ENCODE assay signal across 8 mouse cellular contexts in the genomic region with DNA sequence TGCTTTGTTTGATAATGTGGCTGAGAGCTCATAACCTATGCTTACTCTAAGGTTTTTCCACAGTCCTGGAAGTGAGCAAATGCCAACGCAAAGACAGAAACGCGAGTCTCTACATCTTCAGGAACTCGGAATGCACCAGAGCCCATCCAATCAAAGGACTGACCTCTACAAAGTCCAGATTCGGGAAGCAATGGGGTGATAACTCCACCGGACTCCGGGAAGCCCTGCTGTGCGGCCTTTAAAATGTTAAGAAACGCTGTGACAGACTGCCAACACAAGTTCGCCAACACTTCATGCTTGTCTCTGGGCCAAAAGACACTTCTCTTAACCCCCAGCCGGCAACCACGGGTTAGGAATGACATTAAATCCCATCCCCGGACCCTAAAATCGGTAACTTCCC. TPM values are rescaled to one million over a fixed set of nuclear protein-coding genes. Genes with fewer than 3 reads are reported as not detected.
A peak's percentile ranks its signal among the peaks of the same experiment; 100 is the strongest.
DNase-seq lines count a peak whose midpoint lies in the region; ATAC-seq and TF ChIP-seq lines count a peak whose summit lies in the region.

No protein-coding gene starts in this region.

- H3K36me3 ChIP-seq in heart, embryonic 14.5 days (ENCODE audit: control insufficient read depth, insufficient read depth, low read length) = no peaks in the 10 kb centered on the region
- H3K36me3 ChIP-seq in lung, embryonic 16.5 days (ENCODE audit: control insufficient read depth, insufficient read depth, low read length) = no peaks in the 10 kb centered on the region
- no peaks in the 10 kb centered on the region for H3K36me3 ChIP-seq in stomach, postnatal 0 days (ENCODE audit: control insufficient read depth, insufficient read depth, low read length)

- no peak for TF ChIP-seq EP300 in stomach, postnatal 0 days (optimal IDR thresholded peaks at IDR 0.05)

- ATAC-seq in heart, embryonic 14.5 days (ENCODE audit: insufficient number of reproducible peaks, insufficient read depth, low FRiP score, low read depth) = no peak
- peak; percentile 48 for ATAC-seq in lung, embryonic 16.5 days (ENCODE audit: low read depth)
- no peak for ATAC-seq in stomach, postnatal 0 days (ENCODE audit: low FRiP score, low TSS enrichment)
- ATAC-seq in cerebellum, adult (ENCODE audit: insufficient number of reproducible peaks, low FRiP score, low TSS enrichment) = no peak

- no peak for TF ChIP-seq POLR2A in embryonic fibroblast, embryonic 13.5 days (IDR thresholded peaks at IDR 0.05; ENCODE audit: low read depth, low read length)

- no peaks in the 10 kb centered on the region for H3K9me3 ChIP-seq in heart, embryonic 14.5 days (ENCODE audit: control insufficient read depth, low read length)
- H3K9me3 ChIP-seq in lung, embryonic 16.5 days (ENCODE audit: control insufficient read depth, low read length) = no peaks in the 10 kb centered on the region
- H3K9me3 ChIP-seq in stomach, postnatal 0 days (ENCODE audit: control insufficient read depth, low read length) = no peaks in the 10 kb centered on the region

- H3K9ac ChIP-seq in heart, embryonic 14.5 days (ENCODE audit: low read length) = peak overlapping the region; percentile 61
- H3K9ac ChIP-seq in lung, embryonic 16.5 days (ENCODE audit: low read length) = peak overlapping the region; percentile 78
- peak overlapping the region; percentile 66 for H3K9ac ChIP-seq in stomach, postnatal 0 days (ENCODE audit: low read length)

- H3K4me3 ChIP-seq in heart, embryonic 14.5 days (ENCODE audit: control insufficient read depth in 1 of 2, insufficient read depth in 1 of 2, low read depth in 1 of 2, low read length in 2 of 2) = peak overlapping the region; percentile 52 to 53
- H3K4me3 ChIP-seq in embryonic fibroblast, embryonic 13.5 days (ENCODE audit: insufficient read depth, low read length) = peak overlapping the region; percentile 42
- peak overlapping the region; percentile 78 for H3K4me3 ChIP-seq in lung, embryonic 16.5 days (ENCODE audit: low read length)
- H3K4me3 ChIP-seq in stomach, postnatal 0 days (ENCODE audit: low read depth, low read length) = peak overlapping the region; percentile 65

- no peak for DNase-seq in heart, postnatal 14 days
- DNase-seq in kidney, adult 18-20 months = peak; percentile 17
- no peak for DNase-seq in stomach, postnatal 0 days (ENCODE audit: low spot score)
- no peak for DNase-seq in thymus, postnatal 36 days

- 1% methylated on average over 14 of the region's 14 CpGs for WGBS in heart, embryonic 14.5 days
- WGBS in lung, embryonic 16.5 days = 1% methylated on average over 14 of the region's 14 CpGs
- 2% methylated on average over 14 of the region's 14 CpGs for WGBS in stomach, postnatal 0 days

- intact Hi-C loops in heart, postnatal 14 days (cut with DNase I) = no loop called here

- H3K27ac ChIP-seq in heart, embryonic 14.5 days (replicated peaks in 1 of 2; ENCODE audit: control insufficient read depth in 1 of 2, insufficient read depth in 1 of 2, low read depth in 2 of 2, low read length in 2 of 2) = no peak overlapping the region
- no peak overlapping the region for H3K27ac ChIP-seq in embryonic fibroblast, embryonic 13.5 days (ENCODE audit: insufficient read depth, low read length)
- peak overlapping the region; percentile 26; the same call in 1 of the 2 replicates for H3K27ac ChIP-seq in lung, embryonic 16.5 days (ENCODE audit: low read length)
- 0 out of 2 replicates have a peak overlapping the region, but pooled peaks have one; percentile 25 for H3K27ac ChIP-seq in stomach, postnatal 0 days (replicated peaks)

- TF ChIP-seq CTCF in embryonic fibroblast, embryonic 13.5 days (IDR thresholded peaks at IDR 0.05; ENCODE audit: borderline replicate concordance, insufficient read depth, low read length) = no peak
- TF ChIP-seq CTCF in stomach, postnatal 0 days (IDR thresholded peaks at IDR 0.05; ENCODE audit: low read depth) = no peak

- peak overlapping the region; percentile 99 for H3K4me2 ChIP-seq in heart, embryonic 14.5 days (ENCODE audit: low read length)
- peak overlapping the region; percentile 95 for H3K4me2 ChIP-seq in lung, embryonic 16.5 days (ENCODE audit: low read depth, low read length)
- peak overlapping the region; percentile 97 for H3K4me2 ChIP-seq in stomach, postnatal 0 days (replicated peaks; ENCODE audit: low read depth)

- H3K4me1 ChIP-seq in heart, embryonic 14.5 days (ENCODE audit: control insufficient read depth in 2 of 2, insufficient read depth in 2 of 2, low read length in 2 of 2) = peaks cover 5 to 7% of the 10 kb centered on the region in 2 experiments; a peak in 3 of 4 replicates
- no peaks in the 10 kb centered on the region for H3K4me1 ChIP-seq in embryonic fibroblast, embryonic 13.5 days (ENCODE audit: control insufficient read depth, insufficient read depth, low read length)
- H3K4me1 ChIP-seq in lung, embryonic 16.5 days (replicated peaks; ENCODE audit: control insufficient read depth, insufficient read depth, low read length) = no peaks in the 10 kb centered on the region; the same call in 1 of the 2 replicates
- 0 out of 2 replicates have a peak, but pooled peaks cover 3% of the 10 kb centered on the region for H3K4me1 ChIP-seq in stomach, postnatal 0 days (replicated peaks; ENCODE audit: control insufficient read depth, insufficient read depth)

- H3K27me3 ChIP-seq in heart, embryonic 14.5 days (ENCODE audit: control insufficient read depth, insufficient read depth, low read length) = 0 out of 2 replicates have a peak, but pooled peaks cover 2% of the 10 kb centered on the region
- no peaks in the 10 kb centered on the region for H3K27me3 ChIP-seq in lung, embryonic 16.5 days (ENCODE audit: control insufficient read depth, insufficient read depth, low read depth, low read length)
- no peaks in the 10 kb centered on the region for H3K27me3 ChIP-seq in stomach, postnatal 0 days (ENCODE audit: control insufficient read depth, insufficient read depth, low read length)

RNA-seq across cellular contexts. Expression of gene Mctp2, which starts 0.4 kb away (rescaled TPM):
- polyA plus RNA-seq in heart, embryonic 14.5 days (2014; fragmentation: Nextera tagmentation; extraction: Ambion mirVana) = 0.40 and 0.99 TPM in 2 replicates
- under 1 TPM; 0.43 to 0.78 TPM for total RNA-seq in heart, postnatal 14 days (2021)
- 0.53 and 1.4 TPM in 2 replicates for polyA plus RNA-seq in embryonic fibroblast, embryonic 13.5 days (2011; ENCODE audit: insufficient read length, low read depth, missing spikeins)
- polyA plus RNA-seq in lung, embryonic 16.5 days (2015; fragmentation: Nextera tagmentation; extraction: Ambion mirVana) = 4.4 and 4.6 TPM in 2 replicates
- polyA plus RNA-seq in stomach, postnatal 0 days (2015; fragmentation: Nextera tagmentation; extraction: Ambion mirVana) = 1.4 and 1.7 TPM in 2 replicates

Comparison
In these comparisons a context has a peak if more than half of its experiments do, and no peak if none do; other contexts are left out.
1. H3K27ac ChIP-seq: peak in lung, embryonic 16.5 days (single experiment) and stomach, postnatal 0 days (single experiment); none in heart, embryonic 14.5 days (0 of 2) and embryonic fibroblast, embryonic 13.5 days (single experiment).
2. Peak in every context shown above with its lines, with median percentiles within 50 percentile points of each other: H3K4me2 ChIP-seq, H3K4me3 ChIP-seq and H3K9ac ChIP-seq.